Mouse (Mus musculus) liver, adult (tissue): ENCODE data around the gene Urb1.

Experiments used
- GATA4 ChIP-seq: IDR thresholded peaks from 2 replicates; pipeline ENCODE4 v1.6.1; 2014; ENCODE audit warnings: mild to moderate bottlenecking, low read length; ENCODE audit not compliant: insufficient replicate concordance

The Urb1 gene

GRCm38 (mm10) chr16:90753386-90753941, 56.7 kb downstream of the Urb1 start:
- TF ChIP-seq GATA4 = no peak

- TF ChIP-seq GATA4 = no peak
Measured at GRCm38 (mm10) chr16:90748169-90748568, 62.0 kb downstream of the Urb1 start.

DNA sequence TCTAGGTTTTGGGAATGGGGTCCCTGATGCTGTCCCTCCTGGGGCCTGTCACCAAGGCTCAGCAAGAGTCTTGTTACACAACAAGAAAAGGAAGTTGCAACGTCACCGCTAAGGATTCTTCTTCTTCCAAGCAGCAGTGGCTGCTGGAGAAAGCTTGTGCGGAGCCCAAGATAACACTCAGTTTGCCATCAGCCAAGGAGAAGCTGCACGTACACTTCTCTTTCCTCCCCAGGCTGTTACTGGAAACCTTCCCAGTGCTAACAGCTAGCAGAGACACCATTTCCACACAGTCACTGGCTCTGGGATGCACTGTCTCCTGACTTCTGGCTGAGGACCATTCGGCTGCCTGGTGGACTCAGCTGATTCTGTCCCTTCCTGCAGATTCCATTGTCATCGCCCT, 63.1 kb downstream of the Urb1 start:
- TF ChIP-seq GATA4 = no peak

- TF ChIP-seq GATA4 = no peak; the same call in 1 of the 2 replicates
Measured at GRCm38 (mm10) chr16:90738092-90738956, 71.9 kb downstream of the Urb1 start, which contains the start of gene Mrap. Gene Mrap (plus strand): TSS chr16:90738207.

- no peak; the same call in 1 of the 2 replicates for TF ChIP-seq GATA4
Measured at GRCm38 (mm10) chr16:90736672-90737270, 73.4 kb downstream of the Urb1 start.

GRCm38 (mm10) chr16:90735611-90736010, 74.6 kb downstream of the Urb1 start:
- TF ChIP-seq GATA4 = no peak

DNA sequence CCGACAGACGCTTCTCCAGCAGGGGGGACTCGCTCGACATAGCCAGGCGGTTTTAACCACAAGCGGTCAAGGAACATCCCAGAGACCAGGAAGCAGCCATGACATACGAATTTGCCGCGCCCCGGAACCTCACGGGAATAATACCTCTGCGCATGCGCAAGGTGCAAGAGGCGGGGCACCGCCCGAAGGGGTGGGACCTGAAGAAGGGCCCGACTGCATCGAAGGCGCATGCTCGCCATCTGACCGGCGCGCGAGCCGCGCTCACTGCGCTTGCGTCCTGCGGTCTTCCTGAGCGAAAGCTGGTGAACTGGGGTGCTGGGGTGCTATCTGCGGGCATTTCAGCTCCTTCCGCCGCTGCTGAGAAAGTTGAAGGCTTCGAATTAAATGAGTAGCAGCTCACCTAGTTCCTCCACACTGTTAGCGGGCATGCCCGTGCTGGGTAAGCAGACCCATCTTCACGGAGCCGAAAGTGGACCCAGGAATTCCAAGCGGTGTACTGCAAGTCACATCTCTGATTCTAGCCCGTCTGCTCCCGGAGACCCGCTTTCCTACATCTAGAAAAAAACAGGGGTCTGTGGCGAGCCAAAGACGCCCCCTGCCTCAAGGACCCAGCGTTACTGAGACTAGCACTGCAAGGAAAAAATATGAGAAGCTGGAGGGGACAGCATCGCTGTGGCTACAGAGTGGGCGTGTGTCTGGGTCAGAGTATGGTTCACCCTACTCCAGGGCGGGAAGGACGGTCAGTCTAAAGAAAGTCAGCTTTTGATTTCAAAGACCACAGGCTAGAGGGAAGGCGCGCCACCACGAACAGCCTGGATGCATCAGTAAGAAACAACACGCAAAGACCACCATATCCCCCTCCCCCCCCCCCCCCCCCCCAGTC, 82.7 kb downstream of the Urb1 start, which contains the start of gene Mis18a:
Gene Mis18a, minus strand, starts transcription at position 172 of the 883 bp plus-strand sequence.
- no peak; the same call in 1 of the 2 replicates for TF ChIP-seq GATA4

GRCm38 (mm10) chr16:90726600-90727227, 83.5 kb downstream of the Urb1 start:
- no peak for TF ChIP-seq GATA4

DNA sequence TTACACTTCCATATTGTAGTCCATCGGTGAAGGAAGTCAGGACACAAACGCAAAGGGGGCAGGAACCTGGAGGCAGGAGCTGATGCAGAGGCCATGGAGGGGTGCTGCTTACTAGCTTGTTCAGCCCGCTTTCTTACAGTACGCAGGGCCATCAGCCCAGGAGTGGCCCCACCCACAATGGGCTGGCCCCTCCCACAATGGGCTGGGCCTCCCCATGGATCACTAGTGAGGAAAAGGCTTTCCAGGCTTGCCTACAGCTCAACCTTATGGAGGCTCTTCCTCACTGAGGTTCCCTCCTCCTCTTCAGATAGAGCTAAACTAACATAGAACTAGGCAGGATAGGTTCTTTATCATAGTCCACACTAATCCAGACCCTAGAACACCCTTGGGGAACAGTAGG, 86.2 kb downstream of the Urb1 start:
- TF ChIP-seq GATA4 = no peak

GRCm38 (mm10) chr16:90710313-90710712, 99.9 kb downstream of the Urb1 start:
- no peak for TF ChIP-seq GATA4

DNA sequence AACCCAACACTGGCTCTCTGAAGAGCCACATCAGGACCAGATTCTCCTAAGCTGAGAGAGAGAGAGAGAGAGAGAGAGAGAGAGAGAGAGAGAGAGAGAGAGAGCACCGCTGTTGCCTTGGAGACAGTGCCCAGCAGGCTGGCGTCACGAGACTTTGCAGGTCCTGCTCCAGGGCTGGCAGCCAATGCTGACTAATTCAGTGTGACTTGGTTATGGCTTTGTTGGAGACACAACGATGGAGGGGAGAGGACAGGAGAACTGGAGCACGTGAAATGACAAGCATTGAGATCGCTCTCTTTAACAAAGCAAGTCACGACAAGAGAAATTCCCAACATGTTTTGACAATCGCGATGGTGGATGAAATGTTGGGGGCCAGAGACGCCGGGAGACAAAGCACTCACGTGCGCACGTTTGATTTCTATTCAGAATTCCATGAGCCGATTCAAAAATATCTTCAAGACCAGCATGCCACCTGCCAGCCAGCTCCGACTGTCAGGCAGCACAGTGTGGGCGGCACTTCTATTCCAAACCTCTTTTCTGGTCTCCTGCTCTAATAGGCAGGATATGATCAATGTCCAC, 100.4 kb downstream of the Urb1 start:
- no peak for TF ChIP-seq GATA4

- no peak for TF ChIP-seq GATA4
Measured at GRCm38 (mm10) chr16:90706279-90706678, 103.9 kb downstream of the Urb1 start.

DNA sequence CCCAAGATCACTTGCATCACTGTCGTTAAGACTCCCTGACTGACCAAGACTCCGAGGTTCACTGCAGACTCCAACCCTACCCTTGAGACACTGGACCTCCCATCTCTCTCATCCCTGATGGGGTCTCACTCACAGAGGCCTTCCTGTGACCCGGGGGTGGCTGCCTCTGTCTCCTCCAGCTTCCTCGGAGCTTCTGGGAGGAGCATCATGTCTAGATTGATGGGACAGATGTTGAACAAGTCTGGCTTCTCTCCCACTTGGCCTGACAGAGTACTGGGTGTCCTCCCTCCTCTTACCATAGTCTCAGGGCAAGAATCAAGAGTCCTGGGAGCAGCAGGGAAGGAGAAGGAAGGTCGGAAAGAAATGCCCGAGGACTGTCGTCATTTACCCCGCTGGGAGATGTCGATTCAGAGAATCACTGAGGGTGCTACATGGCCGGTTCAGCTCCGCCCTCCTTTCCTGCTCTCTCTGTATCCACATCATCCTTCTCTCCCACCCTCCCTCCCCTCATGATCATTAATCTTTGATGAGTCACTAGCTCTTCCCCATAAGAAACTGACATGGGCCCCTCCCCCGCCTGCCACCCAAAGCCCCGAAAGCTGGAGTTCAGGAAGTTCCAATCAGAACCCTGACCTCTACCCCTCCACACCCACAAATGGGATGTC, 105.9 kb downstream of the Urb1 start:
- TF ChIP-seq GATA4 = no peak

- TF ChIP-seq GATA4 = no peak
Measured at GRCm38 (mm10) chr16:90703646-90704045, 106.6 kb downstream of the Urb1 start.
